Mouse (Mus musculus): Measurements from ENCODE around the gene Atp6v1g2. TPM values are rescaled to one million over a fixed set of nuclear protein-coding genes. Genes with fewer than 3 reads are reported as not detected.

The Atp6v1g2 gene
- total and polyA plus RNA-seq, 2 experiments from 2014 or later, result 81.4 to 146 TPM

DNA sequence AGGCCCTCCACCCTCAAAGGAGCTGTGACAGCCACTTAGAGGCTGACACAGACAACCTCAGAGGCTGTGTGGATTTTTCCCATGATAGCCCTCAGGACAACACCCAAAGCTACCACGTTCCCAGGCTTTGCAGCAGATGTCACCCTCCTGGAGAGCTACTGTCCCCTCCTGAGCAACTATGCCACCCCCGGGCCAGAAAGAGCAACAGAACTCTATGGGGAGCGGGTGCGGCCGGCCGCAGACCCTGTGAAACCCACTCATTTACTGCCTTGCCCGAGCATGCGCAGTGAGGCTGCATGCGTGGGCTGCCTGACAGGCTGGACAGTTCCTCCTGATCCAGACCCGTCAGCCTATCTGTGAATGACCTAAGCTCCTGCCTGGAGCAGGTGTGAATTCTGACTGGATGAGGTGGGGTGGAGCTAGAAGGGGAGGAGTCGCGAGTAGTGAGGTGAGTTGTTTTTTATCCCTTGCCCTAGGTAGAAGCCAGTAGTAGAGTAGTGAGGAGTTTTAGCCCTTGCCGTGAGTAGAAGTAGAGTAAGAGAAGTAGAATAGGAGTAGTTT is 42.9 kb downstream of the Atp6v1g2 start:
- Histone ChIP-seq H3K4me3 (ENCODE audit: low read depth, low read length) (no peak overlapping the region), H3K4me2 (ENCODE audit: low read depth) (no peak overlapping the region), H3K27me3 (ENCODE audit: insufficient read depth, low read length) (no peaks in the 10 kb centered on the region), H3K9ac (no peak overlapping the region), H3K9me3 (ENCODE audit: low read length) (no peaks in the 10 kb centered on the region), H3K4me1 (ENCODE audit: insufficient read depth) (no peaks in the 10 kb centered on the region), H3K36me3 (ENCODE audit: insufficient read depth) (no peaks in the 10 kb centered on the region), H3K27ac (ENCODE audit: low read depth, low read length) (no peak overlapping the region)
- TF ChIP-seq CTCF (IDR thresholded peaks at IDR 0.05; ENCODE audit: low read depth), result no peak
- 27% methylated on average over 13 of the region's 13 CpGs for WGBS
- no peak for ATAC-seq
- DNase-seq, result no peak

DNA sequence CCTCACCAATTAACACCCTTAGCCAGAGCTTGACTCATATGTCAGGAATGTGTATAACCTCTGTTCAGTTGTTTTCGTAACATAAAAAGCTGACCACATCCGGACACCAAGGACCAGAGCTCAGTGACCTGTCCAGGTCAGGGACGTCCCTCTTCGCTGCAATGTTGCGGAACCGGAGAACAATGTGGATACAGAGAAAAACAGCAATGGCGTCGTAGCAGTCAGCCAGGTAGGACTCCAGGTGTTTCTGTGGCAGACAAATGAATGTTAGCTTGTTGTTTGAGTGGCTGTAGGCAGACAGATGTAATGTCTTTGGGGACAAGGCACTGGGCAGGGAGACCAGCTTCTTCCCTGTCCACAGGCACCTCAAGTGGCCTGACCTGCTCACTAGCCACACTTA is 44.6 kb downstream of the Atp6v1g2 start:
- Histone ChIP-seq H3K9ac (no peak overlapping the region), H3K9me3 (ENCODE audit: low read length) (no peaks in the 10 kb centered on the region), H3K27ac (ENCODE audit: low read depth, low read length) (no peak overlapping the region), H3K27me3 (ENCODE audit: insufficient read depth, low read length) (no peaks in the 10 kb centered on the region), H3K4me2 (ENCODE audit: low read depth) (no peak overlapping the region), H3K4me1 (ENCODE audit: insufficient read depth) (no peaks in the 10 kb centered on the region), H3K4me3 (ENCODE audit: low read depth, low read length) (no peak overlapping the region), H3K36me3 (ENCODE audit: insufficient read depth) (no peaks in the 10 kb centered on the region)
- TF ChIP-seq CTCF (IDR thresholded peaks at IDR 0.05; ENCODE audit: low read depth), result no peak
- 86% methylated on average over 8 of the region's 8 CpGs for WGBS
- DNase-seq, result no peak
- ATAC-seq, result no peak

DNA sequence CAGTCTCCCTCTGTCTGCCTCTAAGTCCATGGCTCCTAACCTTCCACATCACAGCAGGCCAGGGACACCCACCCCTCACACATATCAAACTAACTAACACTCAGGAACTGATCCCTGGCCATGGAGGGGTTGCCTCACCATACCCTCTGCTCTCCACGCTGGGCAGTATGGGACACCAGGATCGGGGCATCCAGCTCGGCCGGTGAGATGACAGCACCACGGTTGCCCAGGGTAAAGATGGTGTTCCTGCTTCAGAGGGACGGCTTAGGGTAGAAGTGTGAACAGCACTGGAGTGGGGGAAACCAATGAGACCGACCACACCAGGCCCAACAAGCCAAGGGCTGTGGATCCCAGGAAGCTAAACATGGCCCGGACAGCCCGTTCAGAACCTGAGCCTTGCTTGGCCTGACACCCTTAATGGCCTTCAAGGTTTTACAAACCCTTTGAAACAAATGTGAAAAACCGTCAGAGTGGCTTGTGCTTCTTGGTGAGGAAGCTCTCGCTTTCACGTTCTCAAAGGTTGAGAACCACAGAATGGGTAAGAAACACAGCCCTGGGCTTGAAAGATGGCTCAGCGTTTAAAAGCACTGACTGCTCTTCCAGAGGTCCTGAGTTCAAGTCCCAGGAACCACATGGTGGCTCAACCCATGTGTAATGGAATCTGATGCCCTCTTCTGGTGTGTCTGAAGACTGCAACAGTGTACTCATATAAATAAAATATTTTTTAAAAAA is 45.7 kb downstream of the Atp6v1g2 start:
- no peak for TF ChIP-seq CTCF (IDR thresholded peaks at IDR 0.05; ENCODE audit: low read depth)
- Histone ChIP-seq H3K27me3 (ENCODE audit: insufficient read depth, low read length) (no peaks in the 10 kb centered on the region), H3K4me3 (ENCODE audit: low read depth, low read length) (no peak overlapping the region), H3K4me1 (ENCODE audit: insufficient read depth) (no peaks in the 10 kb centered on the region), H3K27ac (ENCODE audit: low read depth, low read length) (no peak overlapping the region), H3K9ac (no peak overlapping the region), H3K9me3 (ENCODE audit: low read length) (no peaks in the 10 kb centered on the region), H3K4me2 (ENCODE audit: low read depth) (no peak overlapping the region), H3K36me3 (ENCODE audit: insufficient read depth) (no peaks in the 10 kb centered on the region)
- 90% methylated on average over 13 of the region's 13 CpGs for WGBS
- ATAC-seq, result no peak
- DNase-seq, result no peak

DNA sequence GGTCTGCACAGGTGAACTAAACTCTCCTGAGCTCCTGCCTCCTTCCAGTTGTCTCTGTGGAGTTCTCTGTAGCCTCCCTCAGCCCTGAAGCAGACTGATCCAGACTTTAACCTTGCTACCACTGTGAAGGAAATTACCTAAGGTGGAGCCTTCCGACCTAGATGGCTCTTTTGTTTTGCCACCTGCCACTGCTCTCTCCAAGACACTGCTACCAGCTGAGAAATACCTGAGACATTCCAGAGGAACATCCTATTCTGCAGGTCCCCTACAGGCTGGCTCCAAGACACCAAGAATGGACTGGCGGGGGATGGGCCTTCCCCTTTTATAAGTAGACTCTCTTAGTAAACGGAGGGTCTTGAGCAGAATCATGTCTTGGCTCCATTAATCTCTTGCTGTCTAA is 46.8 kb downstream of the Atp6v1g2 start:
- no peak for TF ChIP-seq CTCF (IDR thresholded peaks at IDR 0.05; ENCODE audit: low read depth)
- WGBS, result 78% methylated on average over 3 of the region's 3 CpGs
- Histone ChIP-seq H3K4me1 (ENCODE audit: insufficient read depth) (no peaks in the 10 kb centered on the region), H3K27me3 (ENCODE audit: insufficient read depth, low read length) (no peaks in the 10 kb centered on the region), H3K36me3 (ENCODE audit: insufficient read depth) (no peaks in the 10 kb centered on the region), H3K27ac (ENCODE audit: low read depth, low read length) (no peak overlapping the region), H3K4me3 (ENCODE audit: low read depth, low read length) (no peak overlapping the region), H3K9ac (no peak overlapping the region), H3K4me2 (ENCODE audit: low read depth) (no peak overlapping the region), H3K9me3 (ENCODE audit: low read length) (no peaks in the 10 kb centered on the region)
- ATAC-seq (no peak), DNase-seq (no peak)

DNA sequence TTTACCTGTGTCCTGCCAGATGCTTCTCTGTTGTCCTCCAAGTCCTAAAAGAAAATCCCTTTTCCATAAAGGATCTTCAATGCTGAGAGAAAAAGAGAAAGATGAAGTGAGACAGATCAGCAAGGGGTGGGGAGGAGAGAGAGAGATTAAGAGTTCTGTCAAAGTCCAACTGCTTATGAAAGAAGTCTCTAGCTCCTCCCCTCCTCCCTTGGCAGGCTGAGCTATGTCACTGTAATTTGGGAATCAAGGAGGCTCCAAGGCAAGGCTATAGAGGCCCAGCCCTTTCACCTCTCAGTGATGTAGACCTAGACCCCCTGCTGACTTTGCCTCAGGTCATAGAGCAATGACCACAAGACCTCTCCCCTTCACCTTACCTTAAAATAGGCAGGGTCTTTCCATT is 52.0 kb downstream of the Atp6v1g2 start:
- DNase-seq (no peak), ATAC-seq (no peak)
- H3K27me3 ChIP-seq (ENCODE audit: insufficient read depth, low read length), result no peaks in the 10 kb centered on the region
- H3K4me3 ChIP-seq (ENCODE audit: low read depth, low read length), result no peak overlapping the region
- no peak overlapping the region for H3K4me2 ChIP-seq (ENCODE audit: low read depth)
- no peaks in the 10 kb centered on the region for H3K36me3 ChIP-seq (ENCODE audit: insufficient read depth)
- H3K9me3 ChIP-seq (ENCODE audit: low read length), result no peaks in the 10 kb centered on the region
- no peak for TF ChIP-seq CTCF (IDR thresholded peaks at IDR 0.05; ENCODE audit: low read depth)
- no peak overlapping the region for H3K9ac ChIP-seq
- H3K27ac ChIP-seq (ENCODE audit: low read depth, low read length), result no peak overlapping the region
- no peaks in the 10 kb centered on the region for H3K4me1 ChIP-seq (ENCODE audit: insufficient read depth)

Small RNA genes lying within 50 kb of the gene (microRNA-seq; reads per million reads assigned to microRNA genes)
- gene Mir6973a, result 0 reads per million in 2 experiments
- 0 reads per million in 2 experiments for gene Mir6974
- 0.77 to 3.5 reads per million in 2 experiments for gene Mir6975
- 0.39 to 0.49 reads per million in 2 experiments for gene Mir8094

Other genes starting within 250 kb of the Atp6v1g2 start
Only the 30 nearest of the 35 such genes appear.
- 1.3 and 2.2 TPM in 2 replicates for gene Msh5, start 186.9 kb upstream of the Atp6v1g2 start, total RNA-seq (2014; rRNA removed)
- gene Msh5, start 186.9 kb upstream of the Atp6v1g2 start, polyA plus RNA-seq (2015; fragmentation: Nextera tagmentation; extraction: Ambion mirVana), result 1.1 and 1.3 TPM in 2 replicates
- gene Clic1, start 183.7 kb upstream of the Atp6v1g2 start, total RNA-seq (2014; rRNA removed), result 26.8 and 29.3 TPM in 2 replicates
- gene Clic1, start 183.7 kb upstream of the Atp6v1g2 start, polyA plus RNA-seq (2015; fragmentation: Nextera tagmentation; extraction: Ambion mirVana), result 47.9 and 50.5 TPM in 2 replicates
- 167 and 220 TPM in 2 replicates for gene Ddah2, start 174.6 kb upstream of the Atp6v1g2 start, total RNA-seq (2014; rRNA removed)
- gene Ddah2, start 174.6 kb upstream of the Atp6v1g2 start, polyA plus RNA-seq (2015; fragmentation: Nextera tagmentation; extraction: Ambion mirVana), result 261 and 299 TPM in 2 replicates
- gene Ly6g6c, start 168.3 kb upstream of the Atp6v1g2 start, total RNA-seq (2014; rRNA removed), result not detected in 2 replicates
- not detected in 2 replicates for gene Ly6g6c, start 168.3 kb upstream of the Atp6v1g2 start, polyA plus RNA-seq (2015; fragmentation: Nextera tagmentation; extraction: Ambion mirVana)
- not detected in 2 replicates for gene Mpig6b, start 167.5 kb upstream of the Atp6v1g2 start, total RNA-seq (2014; rRNA removed)
- 0.08 TPM in 2 replicates for gene Mpig6b, start 167.5 kb upstream of the Atp6v1g2 start, polyA plus RNA-seq (2015; fragmentation: Nextera tagmentation; extraction: Ambion mirVana)
- 0.38 and 3.9 TPM in 2 replicates for gene Ly6g6e, start 156.8 kb upstream of the Atp6v1g2 start, total RNA-seq (2014; rRNA removed)
- gene Ly6g6e, start 156.8 kb upstream of the Atp6v1g2 start, polyA plus RNA-seq (2015; fragmentation: Nextera tagmentation; extraction: Ambion mirVana), result 2.9 and 3.9 TPM in 2 replicates
- gene Ly6g6d, start 155.6 kb upstream of the Atp6v1g2 start, total RNA-seq (2014; rRNA removed), result 3.8 TPM in 1 of 2 replicates, not detected in the other
- gene Ly6g6d, start 155.6 kb upstream of the Atp6v1g2 start, polyA plus RNA-seq (2015; fragmentation: Nextera tagmentation; extraction: Ambion mirVana), result 1.2 and 1.6 TPM in 2 replicates
- gene Ly6g6f, start 148.1 kb upstream of the Atp6v1g2 start, total RNA-seq (2014; rRNA removed), result 0.23 TPM in 1 of 2 replicates, not detected in the other
- not detected in 2 replicates for gene Ly6g6f, start 148.1 kb upstream of the Atp6v1g2 start, polyA plus RNA-seq (2015; fragmentation: Nextera tagmentation; extraction: Ambion mirVana)
- gene Abhd16a, start 144.4 kb upstream of the Atp6v1g2 start, total RNA-seq (2014; rRNA removed), result 139 and 202 TPM in 2 replicates
- gene Abhd16a, start 144.4 kb upstream of the Atp6v1g2 start, polyA plus RNA-seq (2015; fragmentation: Nextera tagmentation; extraction: Ambion mirVana), result 92.8 and 96.3 TPM in 2 replicates
- not detected in 2 replicates for gene Ly6g5c, start 125.4 kb upstream of the Atp6v1g2 start, total RNA-seq (2014; rRNA removed)
- gene Ly6g5c, start 125.4 kb upstream of the Atp6v1g2 start, polyA plus RNA-seq (2015; fragmentation: Nextera tagmentation; extraction: Ambion mirVana), result not detected in 2 replicates
- 0.54 and 1.1 TPM in 2 replicates for gene Ly6g5b, start 118.2 kb upstream of the Atp6v1g2 start, total RNA-seq (2014; rRNA removed)
- 0.55 and 1.1 TPM in 2 replicates for gene Ly6g5b, start 118.2 kb upstream of the Atp6v1g2 start, polyA plus RNA-seq (2015; fragmentation: Nextera tagmentation; extraction: Ambion mirVana)
- 16.9 and 20.5 TPM in 2 replicates for gene Gpank1, start 112.2 kb upstream of the Atp6v1g2 start, total RNA-seq (2014; rRNA removed)
- 19.7 and 20.8 TPM in 2 replicates for gene Gpank1, start 112.2 kb upstream of the Atp6v1g2 start, polyA plus RNA-seq (2015; fragmentation: Nextera tagmentation; extraction: Ambion mirVana)
- gene Csnk2b, start 111.6 kb upstream of the Atp6v1g2 start, total RNA-seq (2014; rRNA removed), result 240 and 247 TPM in 2 replicates
- gene Csnk2b, start 111.6 kb upstream of the Atp6v1g2 start, polyA plus RNA-seq (2015; fragmentation: Nextera tagmentation; extraction: Ambion mirVana), result 334 and 335 TPM in 2 replicates
- 15.3 and 26.2 TPM in 2 replicates for gene D17H6S53E, start 107.3 kb upstream of the Atp6v1g2 start, total RNA-seq (2014; rRNA removed)
- gene D17H6S53E, start 107.3 kb upstream of the Atp6v1g2 start, polyA plus RNA-seq (2015; fragmentation: Nextera tagmentation; extraction: Ambion mirVana), result 7.4 and 8.0 TPM in 2 replicates
- 0.71 and 0.77 TPM in 2 replicates for gene Apom, start 101.6 kb upstream of the Atp6v1g2 start, total RNA-seq (2014; rRNA removed)
- not detected in 2 replicates for gene Apom, start 101.6 kb upstream of the Atp6v1g2 start, polyA plus RNA-seq (2015; fragmentation: Nextera tagmentation; extraction: Ambion mirVana)
- 285 and 340 TPM in 2 replicates for gene Bag6, start 98.5 kb upstream of the Atp6v1g2 start, total RNA-seq (2014; rRNA removed)
- 68.2 and 71.9 TPM in 2 replicates for gene Bag6, start 98.5 kb upstream of the Atp6v1g2 start, polyA plus RNA-seq (2015; fragmentation: Nextera tagmentation; extraction: Ambion mirVana)
- gene Prrc2a, start 68.8 kb upstream of the Atp6v1g2 start, total RNA-seq (2014; rRNA removed), result 112 and 155 TPM in 2 replicates
- 56.7 and 85.3 TPM in 2 replicates for gene Prrc2a, start 68.8 kb upstream of the Atp6v1g2 start, polyA plus RNA-seq (2015; fragmentation: Nextera tagmentation; extraction: Ambion mirVana)
- 1.9 and 3.6 TPM in 2 replicates for gene Aif1, start 57.6 kb upstream of the Atp6v1g2 start, total RNA-seq (2014; rRNA removed)
- gene Aif1, start 57.6 kb upstream of the Atp6v1g2 start, polyA plus RNA-seq (2015; fragmentation: Nextera tagmentation; extraction: Ambion mirVana), result 8.4 and 10.0 TPM in 2 replicates
- 15.7 and 17.4 TPM in 2 replicates for gene Lst1, start 45.2 kb upstream of the Atp6v1g2 start, total RNA-seq (2014; rRNA removed)
- 11.4 and 12.7 TPM in 2 replicates for gene Lst1, start 45.2 kb upstream of the Atp6v1g2 start, polyA plus RNA-seq (2015; fragmentation: Nextera tagmentation; extraction: Ambion mirVana)
- gene Ltb, start 39.2 kb upstream of the Atp6v1g2 start, total RNA-seq (2014; rRNA removed), result 0.76 and 1.1 TPM in 2 replicates
- 0.64 and 1.1 TPM in 2 replicates for gene Ltb, start 39.2 kb upstream of the Atp6v1g2 start, polyA plus RNA-seq (2015; fragmentation: Nextera tagmentation; extraction: Ambion mirVana)
- 0.71 TPM in 1 of 2 replicates, not detected in the other for gene Tnf, start 31.7 kb upstream of the Atp6v1g2 start, total RNA-seq (2014; rRNA removed)
- gene Tnf, start 31.7 kb upstream of the Atp6v1g2 start, polyA plus RNA-seq (2015; fragmentation: Nextera tagmentation; extraction: Ambion mirVana), result 0.09 TPM in 1 of 2 replicates, not detected in the other
- gene Lta, start 28.3 kb upstream of the Atp6v1g2 start, total RNA-seq (2014; rRNA removed), result 0.38 TPM in 1 of 2 replicates, not detected in the other
- 0.50 and 0.80 TPM in 2 replicates for gene Lta, start 28.3 kb upstream of the Atp6v1g2 start, polyA plus RNA-seq (2015; fragmentation: Nextera tagmentation; extraction: Ambion mirVana)
- not detected in 2 replicates for gene Gm16181, start 12.8 kb upstream of the Atp6v1g2 start, total RNA-seq (2014; rRNA removed)
- gene Gm16181, start 12.8 kb upstream of the Atp6v1g2 start, polyA plus RNA-seq (2015; fragmentation: Nextera tagmentation; extraction: Ambion mirVana), result not detected in 2 replicates
- gene Nfkbil1, start 2.1 kb downstream of the Atp6v1g2 start, total RNA-seq (2014; rRNA removed), result 17.1 and 24.5 TPM in 2 replicates
- 12.3 and 12.4 TPM in 2 replicates for gene Nfkbil1, start 2.1 kb downstream of the Atp6v1g2 start, polyA plus RNA-seq (2015; fragmentation: Nextera tagmentation; extraction: Ambion mirVana)
- 305 and 336 TPM in 2 replicates for gene Ddx39b, start 8.1 kb downstream of the Atp6v1g2 start, total RNA-seq (2014; rRNA removed)
- 357 and 382 TPM in 2 replicates for gene Ddx39b, start 8.1 kb downstream of the Atp6v1g2 start, polyA plus RNA-seq (2015; fragmentation: Nextera tagmentation; extraction: Ambion mirVana)
- gene H2-D1, start 29.1 kb downstream of the Atp6v1g2 start, total RNA-seq (2014; rRNA removed), result 54.9 and 63.3 TPM in 2 replicates
- gene H2-D1, start 29.1 kb downstream of the Atp6v1g2 start, polyA plus RNA-seq (2015; fragmentation: Nextera tagmentation; extraction: Ambion mirVana), result 74.5 and 95.9 TPM in 2 replicates
- gene H2-Q1, start 86.7 kb downstream of the Atp6v1g2 start, total RNA-seq (2014; rRNA removed), result 0.46 and 1.00 TPM in 2 replicates
- 0.45 and 0.74 TPM in 2 replicates for gene H2-Q1, start 86.7 kb downstream of the Atp6v1g2 start, polyA plus RNA-seq (2015; fragmentation: Nextera tagmentation; extraction: Ambion mirVana)
- gene H2-Q2, start 108.6 kb downstream of the Atp6v1g2 start, total RNA-seq (2014; rRNA removed), result 5.5 and 16.2 TPM in 2 replicates
- 4.5 and 8.0 TPM in 2 replicates for gene H2-Q2, start 108.6 kb downstream of the Atp6v1g2 start, polyA plus RNA-seq (2015; fragmentation: Nextera tagmentation; extraction: Ambion mirVana)
- gene H2-Q4, start 146.0 kb downstream of the Atp6v1g2 start, total RNA-seq (2014; rRNA removed), result 3.2 and 5.1 TPM in 2 replicates
- 0.84 and 1.3 TPM in 2 replicates for gene H2-Q4, start 146.0 kb downstream of the Atp6v1g2 start, polyA plus RNA-seq (2015; fragmentation: Nextera tagmentation; extraction: Ambion mirVana)
- 0.15 and 0.43 TPM in 2 replicates for gene H2-Q6, start 191.2 kb downstream of the Atp6v1g2 start, total RNA-seq (2014; rRNA removed)
- 0.47 and 0.80 TPM in 2 replicates for gene H2-Q6, start 191.2 kb downstream of the Atp6v1g2 start, polyA plus RNA-seq (2015; fragmentation: Nextera tagmentation; extraction: Ambion mirVana)